In genomic region chr17:73022630-73023051, GRCm38 (mm10) we compare ENCODE assay signal across 9 mouse cellular contexts.
A peak's percentile ranks its signal among the peaks of the same experiment; 100 is the strongest.
DNase-seq lines count a peak whose midpoint lies in the region; ATAC-seq lines count a peak whose summit lies in the region.
"Had no signal": no experiment of that assay in that cellular context is flagged by ENCODE, and none has a peak within 500 bp of the region (broad histone marks: within the 10 kb centered on the region; RNA-seq: fewer than 3 reads in every experiment).

No protein-coding gene starts in this region.

- H3K4me2 ChIP-seq in heart, embryonic 15.5 days: no peak overlapping the region; the same call in 1 of the 2 replicates
- no peak overlapping the region for H3K4me2 ChIP-seq in stomach, embryonic 14.5 days (replicated peaks; ENCODE audit: low read depth, low read length)
- H3K4me2 ChIP-seq: neural tube, embryonic 12.5 days had no signal

- H3K36me3 ChIP-seq in heart, embryonic 15.5 days: no peaks in the 10 kb centered on the region
- no peaks in the 10 kb centered on the region for H3K36me3 ChIP-seq in limb, embryonic 10.5 days
- no peaks in the 10 kb centered on the region for H3K36me3 ChIP-seq in stomach, embryonic 14.5 days (ENCODE audit: control insufficient read depth, insufficient read depth, low read length)
- H3K36me3 ChIP-seq: neural tube, embryonic 12.5 days had no signal

- peak overlapping the region; percentile 91 for H3K27ac ChIP-seq in heart, embryonic 15.5 days
- peak overlapping the region; percentile 33; the same call in 1 of the 2 replicates for H3K27ac ChIP-seq in limb, embryonic 10.5 days
- H3K27ac ChIP-seq in stomach, embryonic 14.5 days (ENCODE audit: low read length): no peak overlapping the region
- H3K27ac ChIP-seq: neural tube, embryonic 12.5 days had no signal

- no peak overlapping the region; the same call in 1 of the 2 replicates for H3K9ac ChIP-seq in heart, embryonic 15.5 days
- no peak overlapping the region for H3K9ac ChIP-seq in stomach, embryonic 14.5 days (replicated peaks; ENCODE audit: low read depth, low read length)
- H3K9ac ChIP-seq: neural tube, embryonic 12.5 days had no signal

- ATAC-seq in heart, embryonic 15.5 days (replicated peaks; ENCODE audit: insufficient number of reproducible peaks, insufficient read depth, low FRiP score, low read depth): peak; percentile 99
- peak; percentile 74; the same call in 1 of the 2 replicates for ATAC-seq in stomach, embryonic 14.5 days (ENCODE audit: insufficient number of reproducible peaks, insufficient read depth, low FRiP score, low read depth)
- ATAC-seq in granulocyte monocyte progenitor cell, adult 5-6 weeks (replicated peaks; ENCODE audit: poor library complexity, severe bottlenecking): no peak

- WGBS in heart, embryonic 15.5 days: 10% methylated on average over 8 of the region's 8 CpGs
- WGBS in limb, embryonic 10.5 days: 67% methylated on average over 8 of the region's 8 CpGs
- 32% methylated on average over 8 of the region's 8 CpGs for WGBS in stomach, embryonic 14.5 days

- no peaks in the 10 kb centered on the region for H3K9me3 ChIP-seq in heart, embryonic 15.5 days (replicated peaks)
- H3K9me3 ChIP-seq in limb, embryonic 10.5 days (replicated peaks): no peaks in the 10 kb centered on the region
- H3K9me3 ChIP-seq in stomach, embryonic 14.5 days (ENCODE audit: control insufficient read depth, low read depth, low read length): no peaks in the 10 kb centered on the region
- H3K9me3 ChIP-seq: neural tube, embryonic 12.5 days had no signal

- no peak overlapping the region for H3K4me3 ChIP-seq in heart, embryonic 15.5 days
- no peak overlapping the region for H3K4me3 ChIP-seq in limb, embryonic 10.5 days
- H3K4me3 ChIP-seq in stomach, embryonic 14.5 days (ENCODE audit: low read depth, low read length): no peak overlapping the region
- H3K4me3 ChIP-seq: neural tube, embryonic 12.5 days had no signal

- DNase-seq in embryo, embryonic 11 days: peak; percentile 19
- DNase-seq in embryo, embryonic 10.5 days (ENCODE audit: low spot score): no peak
- DNase-seq in cerebellum, postnatal 14 days: peak; percentile 15 to 28
- DNase-seq in limb, embryonic 10.5 days (ENCODE audit: low spot score): no peak
- no peak for DNase-seq in neural tube, embryonic 10.5 days (ENCODE audit: extremely low spot score, low spot score)

- peaks cover 40% of the 10 kb centered on the region for H3K4me1 ChIP-seq in heart, embryonic 15.5 days (replicated peaks)
- H3K4me1 ChIP-seq in limb, embryonic 10.5 days: peaks cover 11% of the 10 kb centered on the region
- peaks cover 10% of the 10 kb centered on the region for H3K4me1 ChIP-seq in stomach, embryonic 14.5 days (ENCODE audit: control insufficient read depth, insufficient read depth, low read length)
- H3K4me1 ChIP-seq: neural tube, embryonic 12.5 days had no signal

- H3K27me3 ChIP-seq in heart, embryonic 15.5 days: no peaks in the 10 kb centered on the region
- H3K27me3 ChIP-seq in limb, embryonic 10.5 days (ENCODE audit: low read depth, poor library complexity, severe bottlenecking): no peaks in the 10 kb centered on the region
- H3K27me3 ChIP-seq in stomach, embryonic 14.5 days (ENCODE audit: control insufficient read depth, insufficient read depth, low read length): no peaks in the 10 kb centered on the region
- H3K27me3 ChIP-seq: neural tube, embryonic 12.5 days had no signal

Comparison
In these comparisons a context has a peak if more than half of its experiments do, and no peak if none do; other contexts are left out.
1. DNase-seq: peak in embryo, embryonic 11 days (single experiment) and cerebellum, postnatal 14 days (2 of 2); none in embryo, embryonic 10.5 days (single experiment), limb, embryonic 10.5 days (single experiment) and neural tube, embryonic 10.5 days (single experiment).